Mouse (Mus musculus) cortical plate, adult 2 months (tissue): ENCODE measurements at regions not wholly inside any gene's neighbourhood (a gene's known extent, or its start where the extent isn't known, plus 50 kb on each side); places are given as distances from the start of the nearest gene placed in this dataset.

Experiments used
- CTCF ChIP-seq: fragments of 200-500 bp; IDR thresholded peaks from 2 replicates; pipeline ENCODE4 v1.5.1; 2011; ENCODE audit warnings: mild to moderate bottlenecking, control low read depth, low read length; ENCODE audit not compliant: insufficient read depth; ENCODE audit errors: extremely low read depth
- POLR2A ChIP-seq: fragments of 200-500 bp; IDR thresholded peaks from 2 replicates; pipeline ENCODE4 v1.6.1; 2011; ENCODE audit warnings: mild to moderate bottlenecking, low read length, control low read depth; ENCODE audit not compliant: insufficient read depth; ENCODE audit errors: extremely low read depth

- TF ChIP-seq CTCF: no peak
- no peak for TF ChIP-seq POLR2A
These were observed 121.9 kb upstream of the Zfp703 start for GRCm38 (mm10) chr8:26855256-26855655.
